Mouse (Mus musculus) small intestine, adult 2 months (tissue): ENCODE measurements around the gene Pld2. TPM values are rescaled to one million over a fixed set of nuclear protein-coding genes. Genes with fewer than 3 reads are reported as not detected.
A peak's percentile ranks its signal among the peaks of the same experiment; 100 is the strongest.

Experiments
- H3K27ac ChIP-seq: fragments of 200-500 bp; 2 replicates; pipeline ENCODE4 v1.5.1; 2012; ENCODE audit warnings: low read depth, low read length, control low read depth, inconsistent platforms; ENCODE audit not compliant: insufficient read depth
- H3K27me3 ChIP-seq: fragments of 200-500 bp; 2 replicates; pipeline ENCODE4 v1.6.1; 2012; ENCODE audit warnings: mild to moderate bottlenecking, moderate library complexity, low read length, inconsistent platforms; ENCODE audit not compliant: control insufficient read depth, insufficient read depth
- H3K36me3 ChIP-seq: fragments of 200-500 bp; 2 replicates; pipeline ENCODE4 v1.6.1; 2012; ENCODE audit warnings: mild to moderate bottlenecking, low read length, control low read depth, inconsistent platforms; ENCODE audit not compliant: control insufficient read depth, insufficient read depth
- H3K4me1 ChIP-seq: fragments of 200-500 bp; 2 replicates; pipeline ENCODE4 v1.6.1; 2012; ENCODE audit warnings: low read length, inconsistent platforms, mixed read lengths; ENCODE audit not compliant: control insufficient read depth, insufficient read depth, insufficient read length
- H3K4me3 ChIP-seq: fragments of 200-500 bp; 2 replicates; pipeline ENCODE4 v1.5.1; 2012; ENCODE audit warnings: low read depth, mild to moderate bottlenecking, control low read depth, inconsistent platforms, low read length, moderate library complexity
- CTCF ChIP-seq: fragments of 200-500 bp; IDR thresholded peaks from 2 replicates; pipeline ENCODE4 v1.5.1; 2012; ENCODE audit warnings: low read depth, mild to moderate bottlenecking, control low read depth, inconsistent platforms, low read length, moderate library complexity, mixed read lengths; ENCODE audit not compliant: insufficient replicate concordance, insufficient read length; ENCODE audit errors: extremely low read depth
- POLR2A ChIP-seq: fragments of 200-500 bp; IDR thresholded peaks from 2 replicates; pipeline ENCODE4 v1.6.1; 2012; ENCODE audit warnings: low read depth, mild to moderate bottlenecking, control low read depth, inconsistent platforms, low read length, moderate library complexity
- WGBS: fragments of 180-500 bp; shearing (Covaris S2); methylation state at CpG from one replicate; pipeline ENCODE4 v1.1.7; 2018; 5-methylcytosine and 5-hydroxymethylcytosine counted together
- polyA plus RNA-seq: library from polyadenylated mRNA; depleted of rRNA; stranded (reverse); fragments of >200 nt; gene quantifications from 2 replicates; pipeline ENCODE4 v1.2.3, GENCODE M21; 2012; rRNA removed

Pld2 gene
- 11.0 and 24.9 TPM in 2 replicates for polyA plus RNA-seq

- no peak; the same call in 1 of the 2 replicates for TF ChIP-seq POLR2A
- peak; percentile 69 for TF ChIP-seq CTCF
- under 1% methylated on average over 62 of the region's 65 CpGs for WGBS
- peaks cover 2% of the 10 kb centered on the region for H3K4me1 ChIP-seq
- peak within 1 kb of the TSS; percentile 88 for H3K4me3 ChIP-seq
- no peaks in the 10 kb centered on the region; the same call in 1 of the 2 replicates for H3K36me3 ChIP-seq
- peak within 1 kb of the TSS; percentile 27; the same call in 1 of the 2 replicates for H3K27ac ChIP-seq
- no peaks in the 10 kb centered on the region for H3K27me3 ChIP-seq
Observed at GRCm38 (mm10) chr11:70539877-70540587, at the start of gene Pld2. TSS of gene Pld2 (plus strand) at chr11:70540064.

GRCm38 (mm10) chr11:70499566-70500475, 40.0 kb upstream of the Pld2 start:
- Histone ChIP-seq H3K27ac (peak overlapping the region; percentile 83), H3K4me3 (no peak overlapping the region), H3K36me3 (no peaks in the 10 kb centered on the region), H3K4me1 (peaks cover 23% of the 10 kb centered on the region), H3K27me3 (no peaks in the 10 kb centered on the region)
- 39% methylated on average over 14 of the region's 14 CpGs for WGBS
- TF ChIP-seq CTCF: no peak
- TF ChIP-seq POLR2A: no peak

- 38% methylated on average over 1 of the region's 1 CpGs for WGBS
- H3K4me1 ChIP-seq: peaks cover 24% of the 10 kb centered on the region
- TF ChIP-seq CTCF: no peak
- H3K27me3 ChIP-seq: no peaks in the 10 kb centered on the region
- H3K36me3 ChIP-seq: no peaks in the 10 kb centered on the region
- H3K4me3 ChIP-seq: no peak overlapping the region
- no peak overlapping the region for H3K27ac ChIP-seq
Observed at GRCm38 (mm10) chr11:70500476-70500812, 39.4 kb upstream of the Pld2 start.

GRCm38 (mm10) chr11:70502018-70502417, 37.8 kb upstream of the Pld2 start:
- no peaks in the 10 kb centered on the region; the same call in 1 of the 2 replicates for H3K36me3 ChIP-seq
- peaks cover 22% of the 10 kb centered on the region for H3K4me1 ChIP-seq
- H3K27me3 ChIP-seq: no peaks in the 10 kb centered on the region
- TF ChIP-seq CTCF (no peak), POLR2A (no peak)
- H3K4me3 ChIP-seq: no peak overlapping the region
- peak overlapping the region; percentile 66; the same call in 1 of the 2 replicates for H3K27ac ChIP-seq
- 26% methylated on average over 3 of the region's 3 CpGs for WGBS

- no peak for TF ChIP-seq CTCF
- peak; percentile 70; the same call in 1 of the 2 replicates for TF ChIP-seq POLR2A
- Histone ChIP-seq H3K27ac (peak within 1 kb of the TSS; percentile 94), H3K36me3 (peaks cover 9% of the 10 kb centered on the region), H3K4me3 (peak within 1 kb of the TSS; percentile 75), H3K4me1 (peaks cover 27% of the 10 kb centered on the region), H3K27me3 (no peaks in the 10 kb centered on the region)
- 24% methylated on average over 9 of the region's 9 CpGs for WGBS
Observed at GRCm38 (mm10) chr11:70504970-70505369, 34.9 kb upstream of the Pld2 start, which contains the start of gene Tm4sf5. TSS of gene Tm4sf5 (plus strand) at chr11:70505244.

- TF ChIP-seq POLR2A: no peak
- peak; percentile 48; the same call in 1 of the 2 replicates for TF ChIP-seq CTCF
- H3K4me1 ChIP-seq: peaks cover 20% of the 10 kb centered on the region
- WGBS: 7% methylated on average over 4 of the region's 4 CpGs
- peaks cover 20% of the 10 kb centered on the region for H3K36me3 ChIP-seq
- peak overlapping the region; percentile 34; the same call in 1 of the 2 replicates for H3K4me3 ChIP-seq
- H3K27ac ChIP-seq: peak overlapping the region; percentile 94
- no peaks in the 10 kb centered on the region for H3K27me3 ChIP-seq
Observed at GRCm38 (mm10) chr11:70506385-70506784, 33.5 kb upstream of the Pld2 start.
